Mouse (Mus musculus) kidney, embryonic 15.5 days (tissue): ENCODE data around the gene Hist2h2bb. TPM values are rescaled to one million over a fixed set of nuclear protein-coding genes. Genes with fewer than 3 reads are reported as not detected.
"Not testable (repeated sequence)": the region's sequence is repeated elsewhere in the genome, so short reads cannot be mapped to it uniquely, and the experiment has no call there.

Source experiments
- ATAC-seq: fragments of 200-750 bp; cut with Nextera tagmentation; replicated peaks from 2 replicates; pipeline ENCODE4 v1.8.0; 2017; ENCODE audit warnings: moderate TSS enrichment; ENCODE audit not compliant: low FRiP score
- H3K27ac ChIP-seq: fragments of 300-500 bp; sonication (generic); 2 replicates; pipeline ENCODE4 v1.5.1; 2015; ENCODE audit warnings: mild to moderate bottlenecking, inconsistent platforms
- H3K27me3 ChIP-seq: fragments of 300-500 bp; sonication (generic); 2 replicates; pipeline ENCODE4 v1.6.1; 2015; ENCODE audit warnings: inconsistent platforms
- H3K36me3 ChIP-seq: fragments of 300-500 bp; sonication (generic); 2 replicates; pipeline ENCODE4 v1.6.1; 2015; ENCODE audit warnings: inconsistent platforms
- H3K4me1 ChIP-seq: fragments of 300-500 bp; sonication (generic); 2 replicates; pipeline ENCODE4 v1.6.1; 2015; ENCODE audit warnings: inconsistent platforms
- H3K4me2 ChIP-seq: fragments of 300-500 bp; sonication (generic); 2 replicates; pipeline ENCODE4 v1.6.1; 2015; ENCODE audit warnings: moderate library complexity, mild to moderate bottlenecking, inconsistent platforms
- H3K4me3 ChIP-seq: fragments of 300-500 bp; sonication (generic); replicated peaks from 2 replicates; pipeline ENCODE4 v1.5.1; 2015; ENCODE audit warnings: mild to moderate bottlenecking, inconsistent platforms
- H3K9ac ChIP-seq: fragments of 300-500 bp; sonication (generic); 2 replicates; pipeline ENCODE4 v1.6.1; 2015; ENCODE audit warnings: mild to moderate bottlenecking, inconsistent platforms
- H3K9me3 ChIP-seq: fragments of 300-500 bp; sonication (generic); replicated peaks from 2 replicates; pipeline ENCODE4 v1.6.1; 2016; ENCODE audit warnings: inconsistent platforms
- WGBS: fragments of 180-500 bp; shearing (Covaris S2); methylation state at CpG from one replicate; pipeline ENCODE4 v1.1.7; 2015; ENCODE audit warnings: mixed read lengths; 5-methylcytosine and 5-hydroxymethylcytosine counted together
- polyA plus RNA-seq: library from polyadenylated mRNA; unstranded; fragments of >200 nt; fragmentation: Nextera tagmentation; extraction: Ambion mirVana; gene quantifications from 2 replicates; pipeline ENCODE4 v1.2.1, GENCODE M21; 2015

Hist2h2bb gene
- polyA plus RNA-seq, 1 experiment from 2014 or later = 17.8 TPM

GRCm38 (mm10) chr3:96245003-96245886 is 24.3 kb upstream of the Hist2h2bb start, which contains the start of gene Hist2h2aa1:
TSS of gene Hist2h2aa1 (plus strand) at chr3:96245497.
- H3K4me1 ChIP-seq = peaks cover 44% of the 10 kb centered on the region
- peak; percentile 91 for ATAC-seq
- peak within 1 kb of the TSS; percentile 67 for H3K9ac ChIP-seq
- H3K36me3 ChIP-seq, H3K9me3 ChIP-seq, H3K27me3 ChIP-seq: not testable (repeated sequence)
- under 1% methylated on average over 31 of the region's 88 CpGs for WGBS
- H3K4me3 ChIP-seq = peak within 1 kb of the TSS; percentile 54
- H3K27ac ChIP-seq = peak within 1 kb of the TSS; percentile 100
- peak within 1 kb of the TSS; percentile 66 for H3K4me2 ChIP-seq

GRCm38 (mm10) chr3:96246018-96246417 is 23.5 kb upstream of the Hist2h2bb start:
- H3K4me1 ChIP-seq = peaks cover 46% of the 10 kb centered on the region
- 0% methylated on average over 10 of the region's 21 CpGs for WGBS
- not testable (repeated sequence) for ATAC-seq, H3K36me3 ChIP-seq, H3K9ac ChIP-seq, H3K9me3 ChIP-seq, H3K27me3 ChIP-seq
- H3K4me2 ChIP-seq = peak overlapping the region; percentile 41; the same call in 1 of the 2 replicates
- peak overlapping the region; percentile 89 for H3K27ac ChIP-seq
- H3K4me3 ChIP-seq = peak overlapping the region; percentile 37

GRCm38 (mm10) chr3:96246427-96246856 is 23.1 kb upstream of the Hist2h2bb start, which contains the start of gene Hist2h3c1:
TSS of gene Hist2h3c1 (plus strand) at chr3:96246685.
- H3K4me2 ChIP-seq = peak within 1 kb of the TSS; percentile 57
- WGBS = 0% methylated on average over 11 of the region's 47 CpGs
- H3K9ac ChIP-seq = peak within 1 kb of the TSS; percentile 58
- H3K27me3 ChIP-seq, H3K36me3 ChIP-seq, H3K9me3 ChIP-seq: not testable (repeated sequence)
- H3K4me1 ChIP-seq = peaks cover 47% of the 10 kb centered on the region
- H3K4me3 ChIP-seq = peak within 1 kb of the TSS; percentile 50
- peak within 1 kb of the TSS; percentile 89 for H3K27ac ChIP-seq
- ATAC-seq = peak; percentile 94

GRCm38 (mm10) chr3:96247356-96248140 is 22.0 kb upstream of the Hist2h2bb start:
- WGBS = 2% methylated on average over 11 of the region's 11 CpGs
- peak overlapping the region; percentile 57 for H3K4me2 ChIP-seq

GRCm38 (mm10) chr3:96248141-96249033 is 21.2 kb upstream of the Hist2h2bb start:
- peaks cover 45% of the 10 kb centered on the region for H3K4me1 ChIP-seq
- no peak for ATAC-seq
- H3K27ac ChIP-seq = peak overlapping the region; percentile 83
- peak overlapping the region; percentile 58 for H3K9ac ChIP-seq
- H3K9me3 ChIP-seq = no peaks in the 10 kb centered on the region
- no peaks in the 10 kb centered on the region for H3K36me3 ChIP-seq
- H3K27me3 ChIP-seq = no peaks in the 10 kb centered on the region
- H3K4me2 ChIP-seq = peak overlapping the region; percentile 57
- 42% methylated on average over 6 of the region's 6 CpGs for WGBS
- H3K4me3 ChIP-seq = peak overlapping the region; percentile 50

More at GRCm38 (mm10) chr3:96247356-96248140, 22.0 kb upstream of the Hist2h2bb start:
- H3K9me3 ChIP-seq = no peaks in the 10 kb centered on the region
- ATAC-seq = no peak
- H3K27ac ChIP-seq = peak overlapping the region; percentile 83
- no peaks in the 10 kb centered on the region for H3K36me3 ChIP-seq
- H3K4me3 ChIP-seq = peak overlapping the region; percentile 50
- peak overlapping the region; percentile 58 for H3K9ac ChIP-seq
- no peaks in the 10 kb centered on the region for H3K27me3 ChIP-seq
- peaks cover 47% of the 10 kb centered on the region for H3K4me1 ChIP-seq

GRCm38 (mm10) chr3:96249034-96249345 is 20.6 kb upstream of the Hist2h2bb start:
- no peaks in the 10 kb centered on the region for H3K9me3 ChIP-seq
- WGBS = 60% methylated on average over 4 of the region's 4 CpGs
- H3K27me3 ChIP-seq = no peaks in the 10 kb centered on the region
- H3K36me3 ChIP-seq = no peaks in the 10 kb centered on the region
- peak overlapping the region; percentile 50 for H3K4me3 ChIP-seq
- peak overlapping the region; percentile 57 for H3K4me2 ChIP-seq
- H3K9ac ChIP-seq = 0 out of 2 replicates have a peak overlapping the region, but pooled peaks have one; percentile 9
- peak overlapping the region; percentile 67 for H3K27ac ChIP-seq
- peaks cover 39% of the 10 kb centered on the region for H3K4me1 ChIP-seq
- no peak for ATAC-seq

GRCm38 (mm10) chr3:96250890-96251289 is 18.7 kb upstream of the Hist2h2bb start:
- no peak for ATAC-seq
- H3K36me3 ChIP-seq = no peaks in the 10 kb centered on the region
- no peak overlapping the region for H3K4me3 ChIP-seq
- peak overlapping the region; percentile 23; the same call in 1 of the 2 replicates for H3K27ac ChIP-seq
- H3K9ac ChIP-seq = no peak overlapping the region
- H3K4me1 ChIP-seq = peaks cover 35% of the 10 kb centered on the region
- H3K4me2 ChIP-seq = no peak overlapping the region
- WGBS = 42% methylated on average over 3 of the region's 3 CpGs
- no peaks in the 10 kb centered on the region for H3K9me3 ChIP-seq
- H3K27me3 ChIP-seq = no peaks in the 10 kb centered on the region

- 85% methylated on average over 3 of the region's 3 CpGs for WGBS
- ATAC-seq = no peak
- Histone ChIP-seq H3K4me2 (no peak overlapping the region), H3K27ac (no peak overlapping the region), H3K9ac (no peak overlapping the region), H3K4me1 (peaks cover 38% of the 10 kb centered on the region), H3K36me3 (no peaks in the 10 kb centered on the region), H3K9me3 (no peaks in the 10 kb centered on the region), H3K27me3 (no peaks in the 10 kb centered on the region), H3K4me3 (no peak overlapping the region)
Measured at GRCm38 (mm10) chr3:96251787-96252186, 17.8 kb upstream of the Hist2h2bb start.

- WGBS = 69% methylated on average over 10 of the region's 10 CpGs
- ATAC-seq = no peak
- no peaks in the 10 kb centered on the region for H3K27me3 ChIP-seq
- no peak overlapping the region for H3K9ac ChIP-seq
- H3K9me3 ChIP-seq = no peaks in the 10 kb centered on the region
- no peak overlapping the region for H3K27ac ChIP-seq
- no peaks in the 10 kb centered on the region for H3K36me3 ChIP-seq
- H3K4me2 ChIP-seq = no peak overlapping the region
- H3K4me1 ChIP-seq = peaks cover 15% of the 10 kb centered on the region
- H3K4me3 ChIP-seq = no peak overlapping the region
Measured at GRCm38 (mm10) chr3:96254683-96255355, 14.7 kb upstream of the Hist2h2bb start.

- Histone ChIP-seq H3K4me1 (peaks cover 9% of the 10 kb centered on the region), H3K4me3 (no peak overlapping the region), H3K9me3 (no peaks in the 10 kb centered on the region), H3K9ac (no peak overlapping the region), H3K4me2 (0 out of 2 replicates have a peak overlapping the region, but pooled peaks have one; percentile 2), H3K27me3 (no peaks in the 10 kb centered on the region), H3K36me3 (no peaks in the 10 kb centered on the region), H3K27ac (no peak overlapping the region; the same call in 1 of the 2 replicates)
- 62% methylated on average over 5 of the region's 5 CpGs for WGBS
- no peak for ATAC-seq
Measured at GRCm38 (mm10) chr3:96255926-96256593, 13.5 kb upstream of the Hist2h2bb start.
